Mouse (Mus musculus): ENCODE measurements around the gene Gnpat.

Gene Gnpat

GRCm38 (mm10) chr8:124898251-124898905, 35.5 kb downstream of the Gnpat start:
- DNase-seq (ENCODE audit: low spot score in 2 of 2) = no peak

GRCm38 (mm10) chr8:124903198-124903597, 40.4 kb downstream of the Gnpat start:
- DNase-seq (ENCODE audit: low spot score in 2 of 2) = no peak

- no peak for DNase-seq (ENCODE audit: low spot score in 2 of 2)
Observed at GRCm38 (mm10) chr8:124905482-124905881, 42.6 kb downstream of the Gnpat start.

GRCm38 (mm10) chr8:124909936-124910335, 47.1 kb downstream of the Gnpat start:
- DNase-seq (ENCODE audit: low spot score in 2 of 2) = no peak

GRCm38 (mm10) chr8:124910349-124910748, 47.5 kb downstream of the Gnpat start:
- DNase-seq (ENCODE audit: low spot score in 2 of 2) = no peak

GRCm38 (mm10) chr8:124911938-124912872, 49.4 kb downstream of the Gnpat start:
- no peak for DNase-seq (ENCODE audit: low spot score in 2 of 2)

- no peak for DNase-seq (ENCODE audit: low spot score in 2 of 2)
Observed at GRCm38 (mm10) chr8:124914061-124914460, 51.2 kb downstream of the Gnpat start.

- DNase-seq (ENCODE audit: low spot score in 2 of 2) = no peak
Observed at GRCm38 (mm10) chr8:124917741-124918484, 55.1 kb downstream of the Gnpat start.

GRCm38 (mm10) chr8:124921369-124922279, 58.8 kb downstream of the Gnpat start:
- DNase-seq (ENCODE audit: low spot score in 2 of 2) = no peak

GRCm38 (mm10) chr8:124922490-124923089, 59.8 kb downstream of the Gnpat start:
- DNase-seq (ENCODE audit: low spot score in 2 of 2) = no peak

GRCm38 (mm10) chr8:124923971-124924652, 61.3 kb downstream of the Gnpat start:
- no peak for DNase-seq (ENCODE audit: low spot score in 2 of 2)

GRCm38 (mm10) chr8:124925544-124926266, 62.9 kb downstream of the Gnpat start:
- DNase-seq (ENCODE audit: low spot score in 2 of 2) = no peak

GRCm38 (mm10) chr8:124926351-124926771, 63.5 kb downstream of the Gnpat start:
- no peak for DNase-seq (ENCODE audit: low spot score in 2 of 2)

GRCm38 (mm10) chr8:124929006-124929405, 66.2 kb downstream of the Gnpat start:
- no peak for DNase-seq (ENCODE audit: low spot score in 2 of 2)

GRCm38 (mm10) chr8:124930086-124930485, 67.3 kb downstream of the Gnpat start:
- DNase-seq (ENCODE audit: low spot score in 2 of 2) = no peak

- DNase-seq (ENCODE audit: low spot score in 2 of 2) = no peak
Observed at GRCm38 (mm10) chr8:124930649-124931048, 67.8 kb downstream of the Gnpat start.

- DNase-seq (ENCODE audit: low spot score in 2 of 2) = no peak
Observed at GRCm38 (mm10) chr8:124932435-124932834, 69.6 kb downstream of the Gnpat start.

GRCm38 (mm10) chr8:124935116-124935515, 72.3 kb downstream of the Gnpat start:
- DNase-seq (ENCODE audit: low spot score in 2 of 2) = no peak

GRCm38 (mm10) chr8:124936699-124937098, 73.9 kb downstream of the Gnpat start:
- no peak for DNase-seq (ENCODE audit: low spot score in 2 of 2)

All from right cerebral cortex, postnatal 36 days (tissue).